Mouse (Mus musculus) thymus, adult 2 months (tissue): ENCODE measurements at regions not wholly inside any gene's neighbourhood (a gene's known extent, or its start where the extent isn't known, plus 50 kb on each side); places are given as distances from the start of the nearest gene placed in this dataset.

Source experiments
- CTCF ChIP-seq: fragments of 200-500 bp; IDR thresholded peaks from 2 replicates; pipeline ENCODE4 v1.5.1; 2012; ENCODE audit warnings: mild to moderate bottlenecking, control low read depth, low read length, moderate library complexity, borderline replicate concordance; ENCODE audit not compliant: control insufficient read depth, poor library complexity, insufficient read depth; ENCODE audit errors: extremely low read depth
- POLR2A ChIP-seq: fragments of 200-500 bp; IDR thresholded peaks from 2 replicates; pipeline ENCODE4 v1.6.1; 2012; ENCODE audit warnings: mild to moderate bottlenecking, low read length, control low read depth, moderate library complexity; ENCODE audit not compliant: control insufficient read depth, poor library complexity, insufficient read depth; ENCODE audit errors: extremely low read depth

- no peak for TF ChIP-seq POLR2A
- no peak for TF ChIP-seq CTCF
Measured at GRCm38 (mm10) chr1:61528757-61529156, 109.9 kb upstream of the Pard3b start.
